Mouse (Mus musculus) frontal cortex, postnatal 25 days (tissue): ENCODE measurements around the gene Olfr492.

ENCODE experiments used
- DNase-seq, 2 experiments: peaks; one replicate each; pipeline ENCODE4 v3.0.0; 2022; ENCODE audit warnings: low spot score in 2 of 2

Gene Olfr492

DNA sequence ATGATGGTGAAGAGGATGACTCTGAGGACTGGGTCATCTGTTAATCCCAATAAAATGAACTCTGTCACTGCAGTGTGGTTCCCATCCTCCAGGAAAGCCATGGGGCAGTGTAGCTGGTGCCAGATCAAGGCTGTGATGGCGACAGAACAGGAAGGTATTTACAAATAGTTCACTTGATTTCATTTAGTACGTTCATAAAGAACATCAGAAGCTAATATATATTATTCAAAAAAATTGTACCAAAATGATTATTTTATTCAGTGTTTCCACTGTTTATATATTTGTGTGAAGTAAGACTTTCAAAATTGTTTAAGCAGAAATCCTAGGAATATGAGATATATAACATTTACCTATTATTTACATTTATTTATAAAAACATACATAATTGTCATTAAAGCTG lies at the start of gene Olfr492:
TSS of gene Olfr492 (minus strand) at position 101 of the 400 bp plus-strand sequence.
- no peak for DNase-seq

- no peak for DNase-seq
Measured at GRCm38 (mm10) chr7:108365035-108365434, 41.6 kb upstream of the Olfr492 start, which contains the start of gene Olfr494. Gene Olfr494 (plus strand): TSS chr7:108365335.

GRCm38 (mm10) chr7:108346879-108347278 lies 23.4 kb upstream of the Olfr492 start, which contains the start of gene Olfr493:
Gene Olfr493 (minus strand): TSS chr7:108346979.
- DNase-seq = no peak

- no peak for DNase-seq
Measured at GRCm38 (mm10) chr7:108313151-108313550, 10.3 kb downstream of the Olfr492 start, which contains the start of gene Olfr491. Gene Olfr491 (plus strand): TSS chr7:108313451.

DNA sequence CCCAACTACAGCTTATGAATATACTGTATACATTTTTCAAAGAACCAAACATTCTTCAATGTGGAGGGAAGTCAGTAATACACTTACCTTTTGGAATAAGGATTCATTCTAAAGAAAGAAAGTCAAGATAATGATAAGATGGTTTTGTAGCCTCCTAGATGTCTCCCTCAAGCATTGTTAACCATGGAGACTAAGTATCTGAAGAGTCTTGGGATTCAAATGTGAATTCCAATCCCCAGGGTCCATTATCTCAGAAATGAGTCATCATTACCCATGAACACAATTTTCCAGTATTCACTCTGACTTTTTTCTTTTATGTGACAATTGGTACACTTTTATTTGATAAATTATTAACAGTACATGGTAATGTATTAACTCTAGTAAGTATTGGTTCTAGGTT lies 34.6 kb downstream of the Olfr492 start, which contains the start of gene Olfr490:
TSS of gene Olfr490 (minus strand) at position 101 of the 400 bp plus-strand sequence.
- DNase-seq = no peak
